Mouse (Mus musculus) midbrain, postnatal 0 days (tissue): ENCODE data around the gene Il4ra. TPM values are rescaled to one million over a fixed set of nuclear protein-coding genes. Genes with fewer than 3 reads are reported as not detected.

Source experiments
- ATAC-seq: fragments of 200-750 bp; cut with Nextera tagmentation; 2 replicates; pipeline ENCODE4 v1.8.0; 2017; ENCODE audit warnings: moderate number of reproducible peaks, mild to moderate bottlenecking, moderate TSS enrichment, moderate library complexity; ENCODE audit not compliant: low FRiP score
- DNase-seq: peaks from one replicate; pipeline ENCODE4 v3.0.0-alpha.2; 2015; ENCODE audit warnings: low spot score
- H3K27ac ChIP-seq: fragments of 300-500 bp; sonication (generic); 2 replicates; pipeline ENCODE4 v1.5.1; 2014; ENCODE audit warnings: low read depth, mild to moderate bottlenecking, low read length, mixed read lengths
- H3K27me3 ChIP-seq: fragments of 300-500 bp; sonication (generic); 2 replicates; pipeline ENCODE4 v1.6.1; 2014; ENCODE audit warnings: low read length, control low read depth, mixed read lengths; ENCODE audit not compliant: insufficient read depth
- H3K36me3 ChIP-seq: fragments of 300-500 bp; sonication (generic); 2 replicates; pipeline ENCODE4 v1.6.1; 2014; ENCODE audit warnings: low read length, control low read depth, mixed read lengths; ENCODE audit not compliant: insufficient read depth
- H3K4me1 ChIP-seq: fragments of 300-500 bp; sonication (generic); 2 replicates; pipeline ENCODE4 v1.6.1; 2014; ENCODE audit warnings: mild to moderate bottlenecking, control low read depth, antibody characterized with exemption, low read length, mixed read lengths; ENCODE audit not compliant: insufficient read depth
- H3K4me2 ChIP-seq: fragments of 300-500 bp; sonication (generic); 2 replicates; pipeline ENCODE4 v1.6.1; 2014; ENCODE audit warnings: low read depth, mild to moderate bottlenecking, low read length, mixed read lengths; ENCODE audit not compliant: poor library complexity, severe bottlenecking
- H3K4me3 ChIP-seq: fragments of 300-500 bp; sonication (generic); 2 replicates; pipeline ENCODE4 v1.5.1; 2014; ENCODE audit warnings: low read depth, mild to moderate bottlenecking, low read length, moderate library complexity
- H3K9ac ChIP-seq: fragments of 300-500 bp; sonication (generic); replicated peaks from 2 replicates; pipeline ENCODE4 v1.6.1; 2014; ENCODE audit warnings: mild to moderate bottlenecking, low read length, moderate library complexity, mixed read lengths; ENCODE audit not compliant: poor library complexity, severe bottlenecking
- H3K9me3 ChIP-seq: fragments of 300-500 bp; sonication (generic); 2 replicates; pipeline ENCODE4 v1.6.1; 2016; ENCODE audit warnings: low read length, control low read depth
- CTCF ChIP-seq: IDR thresholded peaks from 2 replicates; pipeline ENCODE4 v1.5.1; 2016; ENCODE audit warnings: antibody characterized with exemption, mild to moderate bottlenecking
- WGBS: fragments of 180-500 bp; shearing (Covaris S2); extraction: QIAGEN DNeasy Blood & Tissue Kit; methylation state at CpG from one replicate; pipeline ENCODE4 v1.1.7; 2014; 5-methylcytosine and 5-hydroxymethylcytosine counted together
- polyA plus RNA-seq: library from polyadenylated mRNA; unstranded; fragments of >200 nt; fragmentation: Nextera tagmentation; extraction: Ambion mirVana; gene quantifications from 2 replicates; pipeline ENCODE4 v1.2.1, GENCODE M21; 2015
- total RNA-seq: library from RNA; depleted of rRNA; stranded (reverse); fragments of >200 nt; gene quantifications from 2 replicates; pipeline ENCODE4 v1.2.3, GENCODE M21; 2014

Il4ra gene
- total and polyA plus RNA-seq, 2 experiments from 2014 or later: 5.4 to 12.9 TPM

- Histone ChIP-seq H3K9me3 (no peaks in the 10 kb centered on the region), H3K36me3 (no peaks in the 10 kb centered on the region), H3K27ac (no peak overlapping the region), H3K4me3 (no peak overlapping the region), H3K27me3 (no peaks in the 10 kb centered on the region; the same call in 1 of the 2 replicates), H3K9ac (no peak overlapping the region), H3K4me1 (peaks cover 7% of the 10 kb centered on the region; the same call in 1 of the 2 replicates), H3K4me2 (no peak overlapping the region)
- WGBS: 50% methylated on average over 8 of the region's 8 CpGs
- ATAC-seq (no peak), DNase-seq (no peak)
- TF ChIP-seq CTCF: no peak
Observed at GRCm38 (mm10) chr7:125556865-125557264, 4.9 kb downstream of the Il4ra start.

- Histone ChIP-seq H3K4me3 (no peak overlapping the region), H3K27me3 (no peaks in the 10 kb centered on the region), H3K36me3 (no peaks in the 10 kb centered on the region), H3K4me2 (no peak overlapping the region), H3K9me3 (no peaks in the 10 kb centered on the region), H3K9ac (no peak overlapping the region), H3K4me1 (0 out of 2 replicates have a peak, but pooled peaks cover 7% of the 10 kb centered on the region), H3K27ac (no peak overlapping the region)
- 34% methylated on average over 4 of the region's 4 CpGs for WGBS
- ATAC-seq (no peak), DNase-seq (peak; percentile 53)
- TF ChIP-seq CTCF: no peak
Observed at GRCm38 (mm10) chr7:125558401-125558945, 6.6 kb downstream of the Il4ra start.

GRCm38 (mm10) chr7:125558997-125559396 is 7.1 kb downstream of the Il4ra start:
- Histone ChIP-seq H3K4me3 (no peak overlapping the region), H3K9me3 (no peaks in the 10 kb centered on the region), H3K27me3 (no peaks in the 10 kb centered on the region), H3K4me1 (0 out of 2 replicates have a peak, but pooled peaks cover 7% of the 10 kb centered on the region), H3K36me3 (no peaks in the 10 kb centered on the region), H3K9ac (no peak overlapping the region), H3K27ac (no peak overlapping the region), H3K4me2 (no peak overlapping the region)
- TF ChIP-seq CTCF: no peak
- no peak for DNase-seq
- ATAC-seq: no peak
- WGBS: 65% methylated on average over 5 of the region's 5 CpGs

- no peak for TF ChIP-seq CTCF
- H3K9ac ChIP-seq: no peak overlapping the region
Observed at GRCm38 (mm10) chr7:125559537-125559936, 7.6 kb downstream of the Il4ra start.

GRCm38 (mm10) chr7:125560146-125560785 is 8.3 kb downstream of the Il4ra start:
- Histone ChIP-seq H3K36me3 (no peaks in the 10 kb centered on the region), H3K4me2 (no peak overlapping the region), H3K4me1 (0 out of 2 replicates have a peak, but pooled peaks cover 7% of the 10 kb centered on the region), H3K9me3 (no peaks in the 10 kb centered on the region), H3K27me3 (no peaks in the 10 kb centered on the region), H3K9ac (no peak overlapping the region), H3K27ac (no peak overlapping the region), H3K4me3 (no peak overlapping the region)
- no peak for TF ChIP-seq CTCF
- ATAC-seq (no peak), DNase-seq (no peak)
- WGBS: 75% methylated on average over 7 of the region's 7 CpGs

More at GRCm38 (mm10) chr7:125559537-125559936, 7.6 kb downstream of the Il4ra start:
- H3K4me1 ChIP-seq: 0 out of 2 replicates have a peak, but pooled peaks cover 7% of the 10 kb centered on the region
- DNase-seq (no peak), ATAC-seq (no peak)
- H3K27ac ChIP-seq: no peak overlapping the region
- H3K4me3 ChIP-seq: no peak overlapping the region
- H3K27me3 ChIP-seq: no peaks in the 10 kb centered on the region
- no peaks in the 10 kb centered on the region for H3K36me3 ChIP-seq
- no peaks in the 10 kb centered on the region for H3K9me3 ChIP-seq
- WGBS: 82% methylated on average over 10 of the region's 10 CpGs
- no peak overlapping the region for H3K4me2 ChIP-seq

- no peaks in the 10 kb centered on the region for H3K36me3 ChIP-seq
- TF ChIP-seq CTCF: no peak
- no peak overlapping the region for H3K4me2 ChIP-seq
- no peak overlapping the region for H3K9ac ChIP-seq
- H3K27me3 ChIP-seq: no peaks in the 10 kb centered on the region
- DNase-seq (no peak), ATAC-seq (no peak)
- H3K27ac ChIP-seq: no peak overlapping the region
- 62% methylated on average over 9 of the region's 9 CpGs for WGBS
- H3K4me3 ChIP-seq: no peak overlapping the region
- H3K9me3 ChIP-seq: no peaks in the 10 kb centered on the region
- H3K4me1 ChIP-seq: 0 out of 2 replicates have a peak, but pooled peaks cover 7% of the 10 kb centered on the region
Observed at GRCm38 (mm10) chr7:125561085-125561690, 9.3 kb downstream of the Il4ra start.
